Mouse (Mus musculus): ENCODE results near the gene Pde11a. TPM values are rescaled to one million over a fixed set of nuclear protein-coding genes. Genes with fewer than 3 reads are reported as not detected.

Gene Pde11a
- polyA plus RNA-seq, 1 experiment = not detected

DNA sequence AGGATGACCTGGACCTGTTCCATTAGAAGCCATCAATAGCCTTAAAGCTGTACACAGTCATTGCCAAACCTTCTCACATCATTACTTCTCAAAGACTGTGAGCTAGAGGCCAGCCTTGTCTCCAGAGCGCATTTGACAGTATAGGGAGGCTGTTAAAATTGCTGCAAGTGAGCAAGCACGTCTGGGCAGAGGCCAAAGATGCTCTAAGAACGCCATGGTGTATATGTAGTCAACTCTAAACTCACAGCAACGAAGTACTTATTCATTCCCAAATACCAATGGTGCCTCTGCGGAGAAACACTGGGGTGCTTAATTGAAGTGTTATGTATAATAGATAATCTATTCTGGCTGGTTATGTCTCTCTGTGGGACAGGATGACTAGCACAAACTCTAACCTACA lies 14.1 kb downstream of the Pde11a start:
- Histone ChIP-seq H3K4me3 (replicated peaks; ENCODE audit: extremely low read depth, low read depth, low read length) (no peak overlapping the region), H3K4me1 (ENCODE audit: control insufficient read depth, insufficient read depth, low read length) (no peaks in the 10 kb centered on the region)
- WGBS = 86% methylated on average over 5 of the region's 5 CpGs
- TF ChIP-seq POLR2A (IDR thresholded peaks at IDR 0.05; ENCODE audit: borderline replicate concordance, extremely low read depth, low read depth, low read length) (no peak), CTCF (IDR thresholded peaks at IDR 0.05; ENCODE audit: insufficient read depth, low read length) (no peak)
- DNase-seq = no peak

DNA sequence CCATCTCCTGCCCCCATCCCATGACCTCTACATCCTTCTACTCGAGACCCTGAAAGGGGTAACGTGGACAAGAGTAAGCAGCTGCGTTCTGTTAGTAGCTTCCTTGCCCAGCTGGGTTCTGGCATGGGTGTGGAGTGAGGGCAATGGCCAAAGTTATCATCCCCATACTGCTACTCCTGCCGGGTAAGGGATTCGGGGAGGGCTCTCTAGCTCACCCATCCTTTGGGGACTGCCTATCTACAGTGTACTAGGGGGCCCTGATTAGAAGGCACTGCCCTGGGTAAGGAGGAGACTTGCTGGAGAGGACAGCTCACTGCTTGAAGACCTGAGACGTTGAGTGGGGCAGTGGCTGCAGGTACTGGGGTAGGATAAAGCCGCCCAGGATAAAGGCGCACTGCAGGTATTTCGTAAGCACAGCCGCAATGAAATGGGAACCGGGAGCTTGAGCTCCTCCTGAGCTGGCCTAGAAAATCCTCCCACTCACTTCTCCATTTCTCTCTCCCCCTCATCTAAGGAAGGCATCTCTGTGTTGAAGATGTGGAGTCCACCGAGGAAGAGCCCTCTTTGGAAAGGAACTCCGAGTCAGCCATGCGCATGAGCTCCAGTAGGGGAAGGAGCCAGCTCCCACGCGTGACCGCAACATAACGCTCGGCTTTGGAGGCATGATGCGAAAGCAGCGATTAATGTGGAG lies 15.2 kb downstream of the Pde11a start:
- DNase-seq = no peak
- 82% methylated on average over 21 of the region's 21 CpGs for WGBS
- Histone ChIP-seq H3K4me1 (ENCODE audit: control insufficient read depth, insufficient read depth, low read length) (no peaks in the 10 kb centered on the region), H3K4me3 (replicated peaks; ENCODE audit: extremely low read depth, low read depth, low read length) (no peak overlapping the region)
- no peak for TF ChIP-seq POLR2A (IDR thresholded peaks at IDR 0.05; ENCODE audit: borderline replicate concordance, extremely low read depth, low read depth, low read length)
- TF ChIP-seq CTCF (IDR thresholded peaks at IDR 0.05; ENCODE audit: insufficient read depth, low read length) = no peak

- no peak for DNase-seq
- 90% methylated on average over 6 of the region's 6 CpGs for WGBS
- no peaks in the 10 kb centered on the region for H3K4me1 ChIP-seq (ENCODE audit: control insufficient read depth, insufficient read depth, low read length)
- no peak overlapping the region for H3K4me3 ChIP-seq (replicated peaks; ENCODE audit: extremely low read depth, low read depth, low read length)
- TF ChIP-seq POLR2A (IDR thresholded peaks at IDR 0.05; ENCODE audit: borderline replicate concordance, extremely low read depth, low read depth, low read length) (no peak), CTCF (IDR thresholded peaks at IDR 0.05; ENCODE audit: insufficient read depth, low read length) (no peak)
Measured at GRCm38 (mm10) chr2:76320336-76320735, 18.2 kb downstream of the Pde11a start.

GRCm38 (mm10) chr2:76319231-76319630 lies 19.3 kb downstream of the Pde11a start:
- no peak overlapping the region for H3K4me3 ChIP-seq (replicated peaks; ENCODE audit: extremely low read depth, low read depth, low read length)
- WGBS = 81% methylated on average over 6 of the region's 6 CpGs
- no peak for DNase-seq
- no peaks in the 10 kb centered on the region for H3K4me1 ChIP-seq (ENCODE audit: control insufficient read depth, insufficient read depth, low read length)
- TF ChIP-seq CTCF (IDR thresholded peaks at IDR 0.05; ENCODE audit: insufficient read depth, low read length) (no peak), POLR2A (IDR thresholded peaks at IDR 0.05; ENCODE audit: borderline replicate concordance, extremely low read depth, low read depth, low read length) (no peak)

DNA sequence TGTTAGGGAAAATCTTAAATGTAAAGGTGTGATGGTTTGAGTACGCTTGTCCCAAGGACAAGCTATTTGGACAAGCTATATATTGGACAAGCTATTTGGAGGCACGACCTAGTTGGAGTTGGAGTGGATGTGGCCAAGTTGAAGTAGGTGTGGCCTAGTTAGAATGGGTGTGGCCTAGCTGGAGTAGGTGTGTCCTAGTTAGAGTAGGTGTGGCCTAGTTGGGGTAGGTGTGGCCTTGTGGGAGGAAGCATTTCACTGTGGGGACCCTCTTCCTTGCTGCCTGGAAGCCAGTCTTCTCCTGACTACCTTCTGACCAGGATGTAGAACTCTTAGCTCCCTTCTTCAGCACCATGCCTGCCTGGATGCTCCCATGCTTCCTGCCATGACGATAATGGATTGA lies 50.9 kb downstream of the Pde11a start:
- H3K4me1 ChIP-seq (ENCODE audit: control insufficient read depth, insufficient read depth, low read length) = no peaks in the 10 kb centered on the region
- TF ChIP-seq CTCF (IDR thresholded peaks at IDR 0.05; ENCODE audit: insufficient read depth, low read length) (no peak), POLR2A (IDR thresholded peaks at IDR 0.05; ENCODE audit: borderline replicate concordance, extremely low read depth, low read depth, low read length) (no peak)
- DNase-seq = no peak
- 87% methylated on average over 3 of the region's 3 CpGs for WGBS
- H3K4me3 ChIP-seq (replicated peaks; ENCODE audit: extremely low read depth, low read depth, low read length) = no peak overlapping the region

GRCm38 (mm10) chr2:76286288-76286740 lies 52.3 kb downstream of the Pde11a start:
- Histone ChIP-seq H3K4me1 (ENCODE audit: control insufficient read depth, insufficient read depth, low read length) (no peaks in the 10 kb centered on the region), H3K4me3 (replicated peaks; ENCODE audit: extremely low read depth, low read depth, low read length) (no peak overlapping the region)
- DNase-seq = no peak
- no peak for TF ChIP-seq POLR2A (IDR thresholded peaks at IDR 0.05; ENCODE audit: borderline replicate concordance, extremely low read depth, low read depth, low read length)
- TF ChIP-seq CTCF (IDR thresholded peaks at IDR 0.05; ENCODE audit: insufficient read depth, low read length) = no peak
- WGBS = 72% methylated on average over 4 of the region's 4 CpGs

DNA sequence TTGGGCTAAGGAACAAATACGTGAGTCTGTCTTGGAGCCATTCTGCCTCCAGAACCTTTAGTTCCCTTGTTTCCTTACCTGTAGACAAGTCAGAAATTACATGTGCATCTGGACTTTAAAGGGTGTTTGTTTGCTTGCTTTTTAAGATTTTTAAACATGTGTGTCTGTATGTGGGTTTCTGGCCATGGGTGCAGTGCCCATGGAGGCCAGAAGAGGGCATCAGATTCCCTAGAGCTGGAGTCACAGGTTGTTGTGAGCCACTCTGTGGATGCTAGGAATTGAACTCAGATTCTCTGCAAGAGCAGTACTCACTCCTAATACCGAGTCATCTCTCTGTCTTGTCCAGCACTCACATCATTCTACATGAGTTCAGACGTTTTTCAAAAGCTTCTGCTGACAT lies 53.4 kb downstream of the Pde11a start:
- no peak overlapping the region for H3K4me3 ChIP-seq (replicated peaks; ENCODE audit: extremely low read depth, low read depth, low read length)
- 69% methylated on average over 3 of the region's 3 CpGs for WGBS
- H3K4me1 ChIP-seq (ENCODE audit: control insufficient read depth, insufficient read depth, low read length) = no peaks in the 10 kb centered on the region
- TF ChIP-seq POLR2A (IDR thresholded peaks at IDR 0.05; ENCODE audit: borderline replicate concordance, extremely low read depth, low read depth, low read length) (no peak), CTCF (IDR thresholded peaks at IDR 0.05; ENCODE audit: insufficient read depth, low read length) (0 out of 2 replicates have a peak, but pooled peaks have one; percentile 6)
- no peak for DNase-seq

DNA sequence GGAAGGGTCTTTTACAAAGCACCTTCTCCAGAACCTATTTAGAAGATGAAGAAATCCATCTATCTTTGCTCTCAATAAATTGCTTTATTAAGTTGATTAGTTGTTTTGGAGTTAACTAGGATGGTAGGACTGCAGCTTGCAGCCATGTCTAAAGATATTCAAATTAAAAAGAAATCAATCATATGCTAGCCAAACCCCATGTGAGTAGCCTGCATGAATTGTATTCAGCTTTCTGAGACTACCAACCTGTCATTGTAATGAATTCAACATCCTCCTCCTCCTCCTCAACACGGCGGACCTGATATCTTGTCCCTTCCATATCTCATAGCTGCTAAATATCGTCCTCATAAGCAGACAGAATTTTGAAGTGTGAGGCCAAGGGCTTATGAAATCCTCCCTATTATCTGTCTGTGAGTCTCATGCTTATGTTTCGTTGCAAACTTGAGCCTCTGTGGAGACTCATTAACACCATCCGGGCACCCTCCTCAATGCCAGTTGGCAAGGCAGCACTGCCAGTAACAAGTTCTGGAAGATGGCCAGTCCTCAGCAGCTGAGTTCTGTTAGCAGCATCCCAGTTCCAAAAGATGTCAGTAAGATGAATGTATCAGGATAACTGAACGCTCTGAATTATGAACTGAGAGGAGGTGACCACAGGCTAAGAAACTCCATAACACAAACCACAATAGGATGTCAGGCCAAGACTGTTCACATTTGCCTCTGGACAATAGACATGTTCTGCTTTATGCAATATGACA lies 55.0 kb downstream of the Pde11a start:
- 65% methylated on average over 6 of the region's 6 CpGs for WGBS
- peak; percentile 4 for DNase-seq
- H3K4me3 ChIP-seq (replicated peaks; ENCODE audit: extremely low read depth, low read depth, low read length) = no peak overlapping the region
- H3K4me1 ChIP-seq (ENCODE audit: control insufficient read depth, insufficient read depth, low read length) = no peaks in the 10 kb centered on the region
- TF ChIP-seq POLR2A (IDR thresholded peaks at IDR 0.05; ENCODE audit: borderline replicate concordance, extremely low read depth, low read depth, low read length) (no peak), CTCF (IDR thresholded peaks at IDR 0.05; ENCODE audit: insufficient read depth, low read length) (no peak)

GRCm38 (mm10) chr2:76269494-76269893 lies 69.1 kb downstream of the Pde11a start:
- no peak overlapping the region for H3K4me3 ChIP-seq (replicated peaks; ENCODE audit: extremely low read depth, low read depth, low read length)
- TF ChIP-seq CTCF (IDR thresholded peaks at IDR 0.05; ENCODE audit: insufficient read depth, low read length) = no peak
- no peak for DNase-seq

GRCm38 (mm10) chr2:76267335-76267734 lies 71.2 kb downstream of the Pde11a start:
- no peak for TF ChIP-seq POLR2A (IDR thresholded peaks at IDR 0.05; ENCODE audit: borderline replicate concordance, extremely low read depth, low read depth, low read length)
- no peak for TF ChIP-seq CTCF (IDR thresholded peaks at IDR 0.05; ENCODE audit: insufficient read depth, low read length)
- 86% methylated on average over 6 of the region's 6 CpGs for WGBS
- no peak overlapping the region for H3K4me3 ChIP-seq (replicated peaks; ENCODE audit: extremely low read depth, low read depth, low read length)
- H3K4me1 ChIP-seq (ENCODE audit: control insufficient read depth, insufficient read depth, low read length) = no peaks in the 10 kb centered on the region
- no peak for DNase-seq

More at GRCm38 (mm10) chr2:76269494-76269893, 69.1 kb downstream of the Pde11a start:
- no peaks in the 10 kb centered on the region for H3K4me1 ChIP-seq (ENCODE audit: control insufficient read depth, insufficient read depth, low read length)
- WGBS = 81% methylated on average over 1 of the region's 1 CpGs
